Mouse (Mus musculus) embryonic stem cell, embryonic (primary cell): ENCODE measurements around the gene Avpr1b.

Source experiments
- CTCF ChIA-PET, 4 experiments: fragments of 300-600 bp in 2 of 4; fragments of 350-600 bp in 2 of 4; sonication (Branson Sonifier 250); formaldehyde crosslinking; loops; one replicate each; lab custom pipeline; 2022; ENCODE audit warnings: inconsistent platforms in 2 of 4; lab: Charles Lee
- POLR2A ChIA-PET, 4 experiments: fragments of 300-600 bp in 2 of 4; fragments of 350-600 bp in 2 of 4; sonication (Branson Sonifier 250); formaldehyde crosslinking; loops; one replicate each; lab custom pipeline; 2022; ENCODE audit warnings: antibody characterized with exemption in 4 of 4, inconsistent platforms in 1 of 4; lab: Charles Lee

The Avpr1b gene

GRCm38 (mm10) chr1:131598905-131599304, at the start of gene Avpr1b:
Gene Avpr1b (plus strand): TSS chr1:131599239.
- ChIA-PET CTCF (interaction anchor here (0.6 to 1.4 kb wide), 11 partner anchors 14 to 861 kb away, joined by 3 to 8 read pairs (median 3); no protein-coding TSS in a partner anchor), POLR2A (interaction anchor here in 2 of 4 experiments (0.7 to 1.7 kb wide), 7 partner anchors 20 to 292 kb away, joined by 3 to 6 read pairs (median 3); partner anchors contain the start of genes Fam72a (in 2 of the 2) and Srgap2 (in 1 of the 2))

DNA sequence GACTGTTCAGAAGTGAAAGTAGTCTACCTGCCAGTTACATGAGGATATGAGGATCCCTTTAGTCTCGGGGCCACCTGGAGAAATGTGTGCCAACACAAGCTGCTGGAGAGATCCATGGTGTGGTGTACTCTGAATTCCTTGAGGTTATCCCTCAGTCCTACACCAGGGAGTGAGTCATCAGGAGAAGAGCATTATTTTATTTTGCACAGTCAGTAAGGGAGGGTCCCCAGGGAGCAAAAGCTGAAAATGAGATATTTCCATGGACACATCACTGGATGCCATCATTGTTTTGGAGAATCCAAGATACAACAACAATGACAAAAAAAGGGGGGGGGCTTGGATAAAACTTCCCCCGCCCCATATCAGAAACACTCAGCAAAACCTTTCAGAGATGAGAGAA, 47.1 kb upstream of the Avpr1b start:
- ChIA-PET CTCF (interaction anchor here in 1 of 4 experiments (1.0 kb wide), 1 partner anchor 260 kb away, joined by 3 read pairs; no protein-coding TSS in a partner anchor), POLR2A (interaction anchor here in 2 of 4 experiments (0.7 to 2.6 kb wide), 4 partner anchors 14 to 139 kb away, joined by 3 to 13 read pairs (median 6); partner anchors contain the start of genes Fam72a (in 2 of the 2) and Srgap2 (in 2 of the 2))

- CTCF ChIA-PET, result no interaction called here
- POLR2A ChIA-PET, result no interaction called here
These were observed 45.6 kb upstream of the Avpr1b start for GRCm38 (mm10) chr1:131553428-131553827.

- POLR2A ChIA-PET, result interaction anchor here in 3 of 4 experiments (0.6 to 2.1 kb wide), 8 partner anchors 9 to 265 kb away, joined by 3 to 19 read pairs (median 3); partner anchors contain the start of genes Fam72a (in 2 of the 3) and Srgap2 (in 2 of the 3)
- CTCF ChIA-PET, result interaction anchor here (0.5 to 2.5 kb wide), 37 partner anchors 9 to 819 kb away, joined by 3 to 20 read pairs (median 4); partner anchors contain the start of genes Avpr1b (in 1 of the 4) and Fam72a (in 1 of the 4)
These were observed 43.8 kb upstream of the Avpr1b start for GRCm38 (mm10) chr1:131555042-131555812.

DNA sequence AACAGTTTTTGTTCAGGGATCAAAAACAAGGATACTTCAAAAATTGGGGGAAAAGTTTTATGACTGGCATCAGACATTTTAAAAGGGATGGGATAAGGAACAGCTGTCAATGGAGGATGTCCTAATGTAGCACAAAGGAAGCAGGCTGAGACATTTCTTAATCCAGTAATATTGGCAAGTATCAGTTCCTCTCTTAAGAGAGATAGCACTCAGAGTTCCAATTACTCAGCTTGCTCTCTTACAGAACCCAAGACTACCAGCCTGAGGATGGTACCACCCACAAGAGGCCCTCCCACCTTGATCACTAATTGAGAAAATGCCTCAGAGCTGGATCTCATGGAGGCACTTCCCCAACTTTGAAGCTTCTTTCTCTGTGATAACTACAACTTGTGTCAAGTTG, 38.5 kb upstream of the Avpr1b start:
- ChIA-PET CTCF (interaction anchor here (0.6 to 1.2 kb wide), 4 partner anchors 12 to 401 kb away, joined by 3 to 5 read pairs (median 3); no protein-coding TSS in a partner anchor), POLR2A (interaction anchor here in 3 of 4 experiments (1.2 to 9.4 kb wide), 4 partner anchors 13 to 34 kb away, joined by 3 to 70 read pairs (median 34); partner anchors contain the start of genes Fam72a (in 3 of the 3) and Srgap2 (in 2 of the 3))

DNA sequence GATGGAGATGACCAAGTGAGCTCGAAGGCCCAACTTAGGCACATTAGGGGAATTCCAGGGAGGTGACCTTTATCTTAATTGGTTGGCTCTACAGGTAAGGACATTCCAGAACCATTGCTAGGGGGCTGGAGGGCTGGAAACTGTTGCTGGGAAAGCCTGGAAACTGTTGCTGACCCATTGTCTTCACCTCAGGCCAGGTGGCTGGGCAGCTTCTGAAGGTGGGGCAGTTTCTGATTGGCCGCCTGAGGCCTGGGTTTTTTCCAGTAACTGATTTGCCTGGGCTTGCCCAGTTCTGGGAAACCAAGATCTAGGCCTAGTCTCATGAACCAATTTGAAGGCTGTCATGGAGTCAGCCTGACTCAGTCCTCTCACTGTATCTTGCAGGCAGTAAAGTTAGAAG, 37.0 kb upstream of the Avpr1b start:
- ChIA-PET CTCF (no interaction called here), POLR2A (interaction anchor here in 2 of 4 experiments (0.6 to 9.4 kb wide), 8 partner anchors 12 to 235 kb away, joined by 3 to 70 read pairs (median 4); partner anchors contain the start of genes Fam72a (in 2 of the 2), Srgap2 (in 2 of the 2) and Pm20d1 (in 1 of the 2))

DNA sequence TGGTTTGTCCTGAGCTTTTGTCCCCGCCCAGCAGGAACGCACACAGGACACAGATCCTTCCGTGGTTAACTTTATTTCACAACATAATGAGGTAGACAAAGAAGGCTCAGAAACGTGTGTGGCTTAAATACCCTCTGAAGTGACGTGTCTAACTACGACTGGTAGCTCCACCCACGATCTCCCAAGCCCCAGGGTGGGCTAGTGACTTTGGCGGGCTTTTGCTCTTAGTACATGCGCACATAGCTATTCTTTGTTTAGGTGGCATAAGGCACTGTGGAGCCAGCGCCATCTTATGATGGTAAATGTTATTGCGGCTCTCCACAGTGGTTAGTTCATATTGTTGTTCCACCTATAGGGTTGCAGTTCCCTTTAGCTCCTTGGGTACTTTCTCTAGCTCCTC, 33.0 kb upstream of the Avpr1b start:
- CTCF ChIA-PET, result interaction anchor here in 3 of 4 experiments (0.6 to 2.2 kb wide), 18 partner anchors 11 to 851 kb away, joined by 3 to 9 read pairs (median 4); partner anchors contain the start of gene Fam72a (in 1 of the 3)
- POLR2A ChIA-PET, result interaction anchor here in 3 of 4 experiments (0.6 to 9.4 kb wide), 17 partner anchors 11 to 696 kb away, joined by 3 to 70 read pairs (median 3); partner anchors contain the start of genes Fam72a (in 2 of the 3), Srgap2 (in 2 of the 3), Avpr1b (in 1 of the 3) and Slc41a1 (in 1 of the 3)

GRCm38 (mm10) chr1:131569721-131570120, 29.3 kb upstream of the Avpr1b start:
- CTCF ChIA-PET, result no interaction called here

DNA sequence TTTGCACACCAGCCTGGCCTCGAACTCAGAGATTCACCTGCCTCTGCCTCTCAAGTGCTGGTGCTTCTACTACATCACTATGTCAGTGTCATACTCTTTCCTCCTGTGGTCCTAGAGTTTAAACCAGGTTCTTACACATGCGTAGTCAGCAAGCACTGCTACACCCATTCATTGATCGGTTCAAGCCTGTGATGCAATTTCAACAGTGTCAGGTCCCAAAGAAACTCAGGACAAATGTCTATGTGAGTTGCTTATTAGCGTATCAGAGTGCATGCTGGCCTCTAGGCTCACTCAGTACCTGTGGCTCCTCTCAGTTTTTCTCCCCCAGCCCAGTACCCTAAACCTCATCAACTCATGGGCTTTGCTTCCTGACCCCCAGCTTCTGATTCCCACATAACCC, 28.6 kb upstream of the Avpr1b start:
- CTCF ChIA-PET, result interaction anchor here in 1 of 4 experiments (0.6 kb wide), 1 partner anchor 389 kb away, joined by 4 read pairs; no protein-coding TSS in a partner anchor
- POLR2A ChIA-PET, result interaction anchor here in 1 of 4 experiments (2.3 kb wide), 1 partner anchor 43 kb away, joined by 5 read pairs; the partner anchor contains the start of genes Fam72a and Srgap2

More at GRCm38 (mm10) chr1:131569721-131570120, 29.3 kb upstream of the Avpr1b start:
- POLR2A ChIA-PET, result interaction anchor here in 2 of 4 experiments (0.6 to 2.3 kb wide), 2 partner anchors 28 to 42 kb away, joined by 3 to 5 read pairs; partner anchors contain the start of genes Fam72a (in 1 of the 2) and Srgap2 (in 1 of the 2)

DNA sequence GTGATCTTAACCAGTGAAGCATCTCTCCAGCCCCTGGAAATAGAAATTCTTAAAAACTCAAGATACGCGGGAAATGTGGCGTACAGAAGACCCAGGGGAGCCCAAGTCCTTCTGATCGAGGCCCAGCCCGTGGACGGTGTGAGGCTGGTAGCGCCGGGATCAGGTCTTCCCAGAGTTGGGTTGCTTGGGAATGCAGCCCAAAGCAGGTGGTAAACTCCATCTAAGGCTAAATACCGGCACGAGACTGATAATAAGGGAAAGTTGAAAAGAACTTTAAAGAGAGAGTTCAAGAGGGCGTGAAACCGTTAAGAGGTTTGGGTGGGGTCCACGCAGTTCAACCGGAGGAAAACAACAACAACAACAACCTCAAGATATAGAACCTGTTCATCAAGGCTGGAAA, 25.3 kb upstream of the Avpr1b start:
- POLR2A ChIA-PET, result no interaction called here
- CTCF ChIA-PET, result no interaction called here

- POLR2A ChIA-PET, result interaction anchor here in 2 of 4 experiments (0.5 to 1.0 kb wide), 5 partner anchors 13 to 201 kb away, joined by 3 to 8 read pairs (median 4); no protein-coding TSS in a partner anchor
- CTCF ChIA-PET, result interaction anchor here in 2 of 4 experiments (0.6 to 1.0 kb wide), 2 partner anchors 309 to 323 kb away, joined by 3 to 8 read pairs; no protein-coding TSS in a partner anchor
These were observed 19.9 kb upstream of the Avpr1b start for GRCm38 (mm10) chr1:131578943-131579680.

GRCm38 (mm10) chr1:131580389-131580788, 18.6 kb upstream of the Avpr1b start:
- ChIA-PET CTCF (no interaction called here), POLR2A (no interaction called here)

DNA sequence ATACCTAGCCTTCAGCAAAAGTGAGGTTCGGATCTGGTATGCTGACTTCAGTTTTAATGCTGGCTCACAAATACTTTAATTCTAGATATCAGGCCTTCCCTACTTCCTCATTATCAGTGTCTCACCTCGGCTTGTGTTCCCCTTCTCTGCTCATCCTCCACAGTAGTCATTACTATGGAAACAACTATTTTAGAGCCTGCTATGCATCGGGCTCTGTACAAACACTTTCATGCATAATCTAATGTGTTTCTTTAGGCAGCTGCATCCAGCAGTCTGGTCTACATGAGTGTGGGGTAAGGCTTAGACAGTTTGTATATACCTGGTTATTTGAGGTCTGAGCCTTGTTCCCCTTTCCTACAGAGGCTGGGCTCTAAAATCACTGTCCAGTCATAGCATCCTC, 15.4 kb upstream of the Avpr1b start:
- ChIA-PET CTCF (no interaction called here), POLR2A (no interaction called here)

- ChIA-PET CTCF (no interaction called here), POLR2A (interaction anchor here in 2 of 4 experiments (0.7 to 1.5 kb wide), 2 partner anchors 59 kb away, joined by 3 to 5 read pairs; partner anchors contain the start of genes Fam72a (in 2 of the 2) and Srgap2 (in 1 of the 2))
These were observed 12.2 kb upstream of the Avpr1b start for GRCm38 (mm10) chr1:131586836-131587235.

- ChIA-PET CTCF (interaction anchor here in 1 of 4 experiments (1.2 kb wide), 1 partner anchor 13 kb away, joined by 4 read pairs; no protein-coding TSS in a partner anchor), POLR2A (interaction anchor here in 1 of 4 experiments (0.8 kb wide), 1 partner anchor 112 kb away, joined by 3 read pairs; no protein-coding TSS in a partner anchor)
These were observed 1.3 kb downstream of the Avpr1b start for GRCm38 (mm10) chr1:131600314-131600713.

- CTCF ChIA-PET, result no interaction called here
- POLR2A ChIA-PET, result no interaction called here
These were observed 7.7 kb downstream of the Avpr1b start for GRCm38 (mm10) chr1:131606719-131607118.

DNA sequence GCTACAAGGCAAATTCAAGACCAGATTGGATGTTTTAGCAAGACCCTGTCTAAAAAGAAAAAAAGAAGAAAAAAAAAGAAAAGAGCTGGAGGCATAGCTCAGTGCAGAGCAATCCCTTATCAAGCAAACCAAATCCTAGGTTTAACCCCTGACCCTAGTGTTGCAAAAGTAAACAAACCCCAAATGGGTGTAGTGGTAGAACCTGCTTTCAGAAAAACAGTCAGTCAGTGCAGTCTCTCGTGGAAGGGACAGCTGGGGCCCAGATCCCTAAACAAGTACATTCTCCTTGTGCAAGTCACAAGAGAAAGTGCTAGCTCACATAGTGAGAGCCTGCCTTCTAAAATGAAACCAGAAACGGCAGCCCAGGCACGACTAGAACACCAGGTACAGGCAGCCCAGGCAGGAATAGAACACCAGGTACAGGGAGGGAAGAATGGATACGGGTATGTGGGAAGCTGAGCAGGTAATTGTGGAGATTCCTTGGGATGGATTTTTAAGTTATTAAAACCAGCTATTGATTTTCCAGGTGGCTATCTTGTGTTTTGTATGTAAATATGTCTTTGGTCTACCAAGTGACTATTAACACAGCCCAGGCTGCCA, 13.6 kb downstream of the Avpr1b start:
- POLR2A ChIA-PET, result no interaction called here
- CTCF ChIA-PET, result interaction anchor here in 3 of 4 experiments (0.5 to 1.4 kb wide), 9 partner anchors 13 to 356 kb away, joined by 3 to 8 read pairs (median 4); no protein-coding TSS in a partner anchor
